Mouse (Mus musculus) olfactory bulb, adult 2 months (tissue): ENCODE measurements around the gene Sik3.

Experiments used
- CTCF ChIP-seq: fragments of 200-500 bp; IDR thresholded peaks from 2 replicates; pipeline ENCODE4 v1.5.1; 2012; ENCODE audit warnings: low read depth, mild to moderate bottlenecking, low read length, moderate library complexity; ENCODE audit not compliant: insufficient read depth
- POLR2A ChIP-seq: fragments of 200-500 bp; IDR thresholded peaks from 2 replicates; pipeline ENCODE4 v1.6.1; 2012; ENCODE audit warnings: mild to moderate bottlenecking, low read depth, low read length, moderate library complexity; ENCODE audit not compliant: insufficient read depth

- TF ChIP-seq POLR2A (no peak), CTCF (no peak)
Observed at GRCm38 (mm10) chr9:46194809-46195208, 182.2 kb downstream of the Sik3 start.
